Mouse (Mus musculus) bone marrow macrophage, adult 2 months (primary cell): ENCODE results near the gene Mrvi1. TPM values are rescaled to one million over a fixed set of nuclear protein-coding genes. Genes with fewer than 3 reads are reported as not detected.
A peak's percentile ranks its signal among the peaks of the same experiment; 100 is the strongest.

Source experiments
- H3K27ac ChIP-seq: 2 replicates; pipeline ENCODE4 v1.5.1; 2012; ENCODE audit warnings: low read depth, low read length; ENCODE audit not compliant: insufficient read depth
- H3K4me1 ChIP-seq: 2 replicates; pipeline ENCODE4 v1.6.1; 2012; ENCODE audit warnings: low read length; ENCODE audit not compliant: control insufficient read depth, insufficient read depth
- H3K4me3 ChIP-seq: 2 replicates; pipeline ENCODE4 v1.5.1; 2012; ENCODE audit warnings: mild to moderate bottlenecking, low read length, moderate library complexity; ENCODE audit not compliant: insufficient read depth
- CTCF ChIP-seq: IDR thresholded peaks from 2 replicates; pipeline ENCODE4 v1.5.1; 2012; ENCODE audit warnings: low read depth, mild to moderate bottlenecking, low read length, moderate library complexity
- POLR2A ChIP-seq: IDR thresholded peaks from 2 replicates; pipeline ENCODE4 v1.6.1; 2012; ENCODE audit warnings: mild to moderate bottlenecking, low read depth, low read length, borderline replicate concordance
- polyA plus RNA-seq: library from polyadenylated mRNA; stranded (reverse); fragments of >200 nt; gene quantifications from 2 replicates; pipeline ENCODE4 v1.2.4, GENCODE M21; 2012; ENCODE audit not compliant: missing spikeins, insufficient read depth, insufficient read length

Mrvi1 gene
- polyA plus RNA-seq, result 0.13 and 0.20 TPM in 2 replicates

DNA sequence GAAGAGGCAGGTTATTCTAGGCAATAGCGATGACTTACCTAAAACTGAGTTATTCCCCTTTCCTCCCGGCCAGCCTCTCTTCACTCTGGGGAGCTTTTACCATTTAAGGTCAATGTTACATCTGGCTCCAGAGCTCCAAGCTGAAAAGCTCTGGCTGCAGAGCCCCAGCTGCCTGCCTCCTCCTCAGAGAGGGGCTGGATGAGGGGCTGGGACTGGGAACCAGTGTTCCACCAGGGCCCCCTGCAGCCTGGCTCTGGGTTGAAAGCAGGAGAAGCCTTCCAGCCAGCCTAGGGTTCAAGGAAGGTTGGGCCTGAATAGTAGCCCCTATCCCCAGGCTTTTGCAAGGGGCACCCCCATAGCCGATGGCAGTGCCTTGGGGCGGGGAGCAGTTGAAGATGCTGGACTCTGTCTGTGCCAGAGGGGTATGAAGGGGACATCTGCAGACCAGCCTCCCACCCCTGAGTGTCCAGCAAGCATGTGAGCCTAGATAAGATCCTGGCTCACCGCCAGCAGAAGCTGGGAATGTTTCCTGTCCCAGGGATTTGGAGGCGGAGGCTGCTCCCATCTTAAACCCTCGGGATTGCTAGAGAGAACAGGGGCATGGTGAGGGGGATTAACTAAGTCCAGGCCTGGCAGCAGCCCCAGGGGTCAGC is at the start of gene Mrvi1:
Mrvi1 (minus strand) TSS at position 409 of the 653 bp plus-strand sequence.
- Histone ChIP-seq H3K27ac (no peak within 1 kb of the TSS), H3K4me3 (no peak within 1 kb of the TSS), H3K4me1 (peaks cover 14% of the 10 kb centered on the region)
- TF ChIP-seq POLR2A (no peak), CTCF (no peak)

GRCm38 (mm10) chr7:111029046-111029553 is 46.8 kb upstream of the Mrvi1 start:
- peak overlapping the region; percentile 85 for H3K4me3 ChIP-seq
- TF ChIP-seq CTCF, result no peak
- no peak for TF ChIP-seq POLR2A

DNA sequence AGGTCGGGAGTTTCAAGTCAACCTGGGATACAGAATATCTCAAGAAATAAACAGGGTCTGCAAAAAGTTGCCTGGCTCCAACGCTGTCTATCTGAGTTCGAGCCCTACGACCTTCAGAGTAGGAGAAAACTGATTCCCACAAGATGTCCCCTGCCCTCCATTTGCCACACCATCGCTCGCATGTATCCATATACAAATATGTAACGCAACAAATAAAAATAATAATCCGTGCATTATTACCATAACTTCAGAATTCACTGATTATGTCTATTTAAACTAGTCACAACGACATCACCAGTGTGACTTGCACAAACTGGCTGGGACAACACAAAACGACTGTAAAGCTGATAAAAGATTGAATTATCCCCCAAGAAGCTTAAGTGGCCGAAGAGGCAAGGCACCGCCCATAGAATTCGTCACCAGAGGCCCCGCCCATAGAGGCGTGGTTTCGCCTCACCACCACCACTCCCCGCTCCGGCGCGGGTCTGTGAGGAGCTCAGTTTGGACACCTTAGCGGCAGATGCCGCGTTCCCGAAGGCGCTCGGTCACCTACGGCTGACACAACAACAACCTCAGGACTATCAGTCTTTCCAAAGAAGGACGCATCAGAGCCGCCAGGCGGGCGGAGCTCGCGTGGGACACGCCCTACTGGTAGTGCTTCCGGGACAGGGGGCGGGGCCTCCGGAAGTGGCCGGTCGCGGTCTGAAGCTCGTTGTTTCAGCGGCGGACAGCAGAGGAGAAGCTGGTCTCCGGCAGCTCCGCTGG is 46.2 kb upstream of the Mrvi1 start, which contains the start of gene Ctr9:
Ctr9 (plus strand) TSS at position 671 of the 765 bp plus-strand sequence.
- Histone ChIP-seq H3K4me3 (peak within 1 kb of the TSS; percentile 85), H3K27ac (peak within 1 kb of the TSS; percentile 78), H3K4me1 (peaks cover 28% of the 10 kb centered on the region)
- TF ChIP-seq CTCF (no peak), POLR2A (no peak)

More at GRCm38 (mm10) chr7:111029046-111029553, 46.8 kb upstream of the Mrvi1 start:
- Histone ChIP-seq H3K4me1 (peaks cover 25% of the 10 kb centered on the region), H3K27ac (peak overlapping the region; percentile 13; the same call in 1 of the 2 replicates)

- Histone ChIP-seq H3K27ac (no peak overlapping the region), H3K4me3 (no peak overlapping the region), H3K4me1 (peaks cover 25% of the 10 kb centered on the region)
These were observed 42.7 kb upstream of the Mrvi1 start for GRCm38 (mm10) chr7:111024912-111025311.

GRCm38 (mm10) chr7:111024068-111024594 is 41.9 kb upstream of the Mrvi1 start:
- Histone ChIP-seq H3K4me3 (no peak overlapping the region), H3K27ac (no peak overlapping the region), H3K4me1 (peaks cover 22% of the 10 kb centered on the region)
- TF ChIP-seq CTCF (no peak), POLR2A (no peak)

More at GRCm38 (mm10) chr7:111024912-111025311, 42.7 kb upstream of the Mrvi1 start:
- TF ChIP-seq CTCF, result no peak
- no peak for TF ChIP-seq POLR2A

- peaks cover 17% of the 10 kb centered on the region for H3K4me1 ChIP-seq
- TF ChIP-seq CTCF (no peak), POLR2A (no peak)
These were observed 38.6 kb upstream of the Mrvi1 start for GRCm38 (mm10) chr7:111020814-111021213.

DNA sequence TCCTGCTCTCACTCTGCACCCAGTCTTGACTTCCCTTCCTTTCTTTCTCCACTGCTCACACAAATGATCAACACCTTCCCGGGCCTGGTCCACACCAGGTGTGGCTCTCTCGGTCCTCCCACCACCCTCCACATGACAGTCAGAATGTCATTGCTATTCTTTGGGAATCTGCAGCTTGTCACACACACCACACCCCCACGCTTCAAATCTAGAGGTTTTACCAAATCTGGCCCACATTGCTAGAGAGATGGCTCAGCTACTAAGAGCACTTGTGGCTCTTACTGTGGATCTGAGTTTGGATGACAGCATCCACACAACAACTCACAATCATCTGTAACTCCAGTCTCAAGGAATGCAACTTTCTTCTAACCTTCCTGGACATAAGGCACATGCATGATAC is 34.7 kb upstream of the Mrvi1 start:
- H3K4me1 ChIP-seq, result peaks cover 10% of the 10 kb centered on the region
- TF ChIP-seq CTCF (no peak), POLR2A (no peak)
- no peak overlapping the region for H3K4me3 ChIP-seq

More at GRCm38 (mm10) chr7:111020814-111021213, 38.6 kb upstream of the Mrvi1 start:
- Histone ChIP-seq H3K4me3 (no peak overlapping the region), H3K27ac (no peak overlapping the region)

GRCm38 (mm10) chr7:111015731-111016130 is 33.5 kb upstream of the Mrvi1 start:
- Histone ChIP-seq H3K4me1 (peaks cover 10% of the 10 kb centered on the region), H3K27ac (no peak overlapping the region), H3K4me3 (no peak overlapping the region)
- TF ChIP-seq CTCF (no peak), POLR2A (no peak)

More for the DNA sequence above, 34.7 kb upstream of the Mrvi1 start:
- no peak overlapping the region for H3K27ac ChIP-seq

GRCm38 (mm10) chr7:111014893-111015292 is 32.6 kb upstream of the Mrvi1 start:
- Histone ChIP-seq H3K4me3 (no peak overlapping the region), H3K27ac (no peak overlapping the region), H3K4me1 (peaks cover 10% of the 10 kb centered on the region)
- TF ChIP-seq CTCF, result peak; percentile 91
- TF ChIP-seq POLR2A, result no peak
